Mouse (Mus musculus): ENCODE measurements around the gene Magee1. TPM values are rescaled to one million over a fixed set of nuclear protein-coding genes. Genes with fewer than 3 reads are reported as not detected.

The Magee1 gene
- 25.8 and 26.1 TPM in 2 replicates for polyA plus RNA-seq (2012; rRNA removed)

GRCm38 (mm10) chrX:105120275-105121226, at the start of gene Magee1:
Gene Magee1, plus strand, starts transcription at chrX:105120378.

GRCm38 (mm10) chrX:105079615-105080092, 40.5 kb upstream of the Magee1 start, which contains the start of gene Pbdc1:
Gene Pbdc1, plus strand, starts transcription at chrX:105079756.

Other genes starting within 250 kb of the Magee1 start
- 36.1 and 54.9 TPM in 2 replicates for gene Pbdc1, start 40.6 kb upstream of the Magee1 start, polyA plus RNA-seq (2012; rRNA removed)